In genomic region chr16:89889890-89890462, GRCm38 (mm10) we compare ENCODE assay signal across 11 mouse cellular contexts.
A peak's percentile ranks its signal among the peaks of the same experiment; 100 is the strongest.
DNase-seq lines count a peak whose midpoint lies in the region; ATAC-seq and TF ChIP-seq lines count a peak whose summit lies in the region.
"Had no signal": no experiment of that assay in that cellular context is flagged by ENCODE, and none has a peak within 500 bp of the region (broad histone marks: within the 10 kb centered on the region; RNA-seq: fewer than 3 reads in every experiment).

No protein-coding gene starts in this region.

- TF ChIP-seq CTCF in midbrain, postnatal 0 days (IDR thresholded peaks at IDR 0.05): no peak
- no peak for TF ChIP-seq CTCF in kidney, adult 2 months (conservative IDR thresholded peaks at IDR 0.05; ENCODE audit: insufficient read depth, insufficient read length, low read depth, low read length)

- WGBS in midbrain, embryonic 13.5 days: 70% methylated on average over 10 of the region's 10 CpGs
- WGBS in midbrain, embryonic 11.5 days: 82% methylated on average over 10 of the region's 10 CpGs
- WGBS in midbrain, postnatal 0 days: 54% methylated on average over 10 of the region's 10 CpGs
- WGBS in kidney, adult 2 months: 64% methylated on average over 10 of the region's 10 CpGs

- no peak overlapping the region for H3K4me2 ChIP-seq in midbrain, embryonic 13.5 days (replicated peaks)
- no peak overlapping the region for H3K4me2 ChIP-seq in midbrain, embryonic 11.5 days
- 0 out of 2 replicates have a peak overlapping the region, but pooled peaks have one; percentile 4 for H3K4me2 ChIP-seq in midbrain, postnatal 0 days (ENCODE audit: low read depth, low read length, poor library complexity, severe bottlenecking)
- H3K4me2 ChIP-seq: limb, embryonic 12.5 days; stomach, embryonic 15.5 days had no signal

- TF ChIP-seq POLR2A in kidney, adult 2 months (IDR thresholded peaks at IDR 0.05; ENCODE audit: low read depth, low read length): no peak

- no peak for DNase-seq in frontal cortex, postnatal 10 days (ENCODE audit: low spot score in 2 of 2)
- DNase-seq in midbrain, embryonic 11.5 days (ENCODE audit: low spot score, missing footprints): no peak
- DNase-seq in midbrain, postnatal 0 days (ENCODE audit: low spot score): peak; percentile 43
- DNase-seq in layer of hippocampus, postnatal 14 days (ENCODE audit: low spot score in 2 of 2): no peak
- DNase-seq in kidney, adult 2 months: no peak
- DNase-seq: kidney, postnatal 4 days had no signal

- no peak overlapping the region for H3K4me3 ChIP-seq in midbrain, embryonic 13.5 days (replicated peaks)
- no peak overlapping the region for H3K4me3 ChIP-seq in midbrain, embryonic 11.5 days (ENCODE audit: low read depth, low read length)
- H3K4me3 ChIP-seq in midbrain, postnatal 0 days (ENCODE audit: low read depth, low read length): no peak overlapping the region
- H3K4me3 ChIP-seq in kidney, adult 2 months (ENCODE audit: insufficient read depth, low read depth, low read length): no peak overlapping the region
- H3K4me3 ChIP-seq: limb, embryonic 12.5 days; stomach, embryonic 15.5 days had no signal

- H3K27ac ChIP-seq in midbrain, embryonic 13.5 days: no peak overlapping the region
- no peak overlapping the region for H3K27ac ChIP-seq in midbrain, embryonic 11.5 days (ENCODE audit: low read depth, low read length)
- H3K27ac ChIP-seq in midbrain, postnatal 0 days (ENCODE audit: low read depth, low read length): peak overlapping the region; percentile 19; the same call in 1 of the 2 replicates
- no peak overlapping the region for H3K27ac ChIP-seq in kidney, adult 2 months (ENCODE audit: insufficient read depth, low read depth, low read length)
- H3K27ac ChIP-seq: limb, embryonic 12.5 days; stomach, embryonic 15.5 days had no signal

- H3K27me3 ChIP-seq in midbrain, embryonic 13.5 days: no peaks in the 10 kb centered on the region
- no peaks in the 10 kb centered on the region for H3K27me3 ChIP-seq in midbrain, embryonic 11.5 days (ENCODE audit: control insufficient read depth, insufficient read depth, low read length)
- H3K27me3 ChIP-seq in midbrain, postnatal 0 days (ENCODE audit: insufficient read depth, low read length): no peaks in the 10 kb centered on the region
- H3K27me3 ChIP-seq in kidney, adult 2 months (replicated peaks; ENCODE audit: control insufficient read depth, insufficient read depth, low read length): no peaks in the 10 kb centered on the region
- H3K27me3 ChIP-seq: limb, embryonic 12.5 days; stomach, embryonic 15.5 days had no signal

- no peak overlapping the region for H3K9ac ChIP-seq in midbrain, embryonic 13.5 days (replicated peaks)
- no peak overlapping the region for H3K9ac ChIP-seq in midbrain, embryonic 11.5 days (ENCODE audit: low read length)
- no peak overlapping the region; the same call in 1 of the 2 replicates for H3K9ac ChIP-seq in midbrain, postnatal 0 days (replicated peaks; ENCODE audit: low read length, poor library complexity, severe bottlenecking)
- H3K9ac ChIP-seq: limb, embryonic 12.5 days; stomach, embryonic 15.5 days had no signal

- H3K36me3 ChIP-seq in midbrain, embryonic 13.5 days: no peaks in the 10 kb centered on the region
- H3K36me3 ChIP-seq in midbrain, embryonic 11.5 days (ENCODE audit: control insufficient read depth, insufficient read depth, low read length): no peaks in the 10 kb centered on the region
- no peaks in the 10 kb centered on the region for H3K36me3 ChIP-seq in midbrain, postnatal 0 days (ENCODE audit: insufficient read depth, low read length)
- no peaks in the 10 kb centered on the region for H3K36me3 ChIP-seq in kidney, adult 2 months (ENCODE audit: control insufficient read depth, insufficient read depth, low read length)
- H3K36me3 ChIP-seq: stomach, embryonic 15.5 days had no signal

- H3K9me3 ChIP-seq in midbrain, embryonic 13.5 days: peaks cover 5% of the 10 kb centered on the region; the same call in 1 of the 2 replicates
- no peaks in the 10 kb centered on the region for H3K9me3 ChIP-seq in midbrain, embryonic 11.5 days (ENCODE audit: control insufficient read depth, low read length)
- H3K9me3 ChIP-seq in midbrain, postnatal 0 days (ENCODE audit: low read length): no peaks in the 10 kb centered on the region
- H3K9me3 ChIP-seq: stomach, embryonic 15.5 days had no signal

- peaks cover 16% of the 10 kb centered on the region for H3K4me1 ChIP-seq in midbrain, embryonic 13.5 days (replicated peaks)
- H3K4me1 ChIP-seq in midbrain, embryonic 11.5 days (ENCODE audit: control insufficient read depth, insufficient read depth, low read length): no peaks in the 10 kb centered on the region
- peaks cover 8% of the 10 kb centered on the region; the same call in 1 of the 2 replicates for H3K4me1 ChIP-seq in midbrain, postnatal 0 days (ENCODE audit: insufficient read depth, low read length)
- H3K4me1 ChIP-seq in kidney, adult 2 months (ENCODE audit: control insufficient read depth, insufficient read depth, low read length): no peaks in the 10 kb centered on the region
- H3K4me1 ChIP-seq: stomach, embryonic 15.5 days had no signal

- ATAC-seq in frontal cortex, adult (ENCODE audit: low TSS enrichment): peak; percentile 33
- ATAC-seq in midbrain, embryonic 13.5 days: 0 out of 2 replicates have a peak, but pooled peaks have one; percentile 19
- ATAC-seq in midbrain, embryonic 11.5 days (ENCODE audit: low FRiP score): no peak
- ATAC-seq in hematopoietic stem cell, adult 5-6 weeks (replicated peaks in 1 of 2; ENCODE audit: insufficient read depth in 1 of 2, low FRiP score in 2 of 2, low TSS enrichment in 1 of 2, low read depth in 1 of 2, poor library complexity in 2 of 2, severe bottlenecking in 2 of 2): peak; percentile 23 to 40
- peak; percentile 33; the same call in 1 of the 2 replicates for ATAC-seq in midbrain, postnatal 0 days (ENCODE audit: low FRiP score)
